Mouse (Mus musculus) frontal cortex, postnatal 36 days (tissue): ENCODE data around the gene Nos1ap.

ENCODE experiments used
- DNase-seq, 2 experiments: peaks; one replicate each; pipeline ENCODE4 v3.0.0; 2022; ENCODE audit warnings: low spot score in 2 of 2

The Nos1ap gene

GRCm38 (mm10) chr1:170546297-170546696, 43.4 kb downstream of the Nos1ap start:
- DNase-seq = no peak

- no peak for DNase-seq
Measured at GRCm38 (mm10) chr1:170545286-170545685, 44.4 kb downstream of the Nos1ap start.

GRCm38 (mm10) chr1:170539507-170539906, 50.2 kb downstream of the Nos1ap start:
- no peak for DNase-seq

- DNase-seq = no peak
Measured at GRCm38 (mm10) chr1:170538481-170539061, 51.1 kb downstream of the Nos1ap start.

- DNase-seq = no peak
Measured at GRCm38 (mm10) chr1:170536344-170536743, 53.3 kb downstream of the Nos1ap start.

- no peak for DNase-seq
Measured at GRCm38 (mm10) chr1:170535221-170535620, 54.4 kb downstream of the Nos1ap start.

GRCm38 (mm10) chr1:170531286-170531685, 58.4 kb downstream of the Nos1ap start:
- DNase-seq = no peak

- DNase-seq = no peak
Measured at GRCm38 (mm10) chr1:170530456-170530855, 59.2 kb downstream of the Nos1ap start.

GRCm38 (mm10) chr1:170522891-170523290, 66.8 kb downstream of the Nos1ap start:
- no peak for DNase-seq

GRCm38 (mm10) chr1:170521520-170522205, 68.0 kb downstream of the Nos1ap start:
- DNase-seq = no peak

GRCm38 (mm10) chr1:170520206-170520605, 69.5 kb downstream of the Nos1ap start:
- DNase-seq = no peak

- peak; percentile 38 to 68 for DNase-seq
Measured at GRCm38 (mm10) chr1:170519631-170520030, 70.0 kb downstream of the Nos1ap start.

- DNase-seq = no peak
Measured at GRCm38 (mm10) chr1:170516182-170516581, 73.5 kb downstream of the Nos1ap start.

- no peak for DNase-seq
Measured at GRCm38 (mm10) chr1:170515455-170515854, 74.2 kb downstream of the Nos1ap start.

GRCm38 (mm10) chr1:170514226-170514625, 75.4 kb downstream of the Nos1ap start:
- no peak for DNase-seq

- no peak for DNase-seq
Measured at GRCm38 (mm10) chr1:170512429-170513097, 77.1 kb downstream of the Nos1ap start.

GRCm38 (mm10) chr1:170510595-170511240, 78.9 kb downstream of the Nos1ap start:
- no peak for DNase-seq

- DNase-seq = peak; percentile 42 to 62
Measured at GRCm38 (mm10) chr1:170506309-170506708, 83.4 kb downstream of the Nos1ap start.

- no peak for DNase-seq
Measured at GRCm38 (mm10) chr1:170505107-170505506, 84.6 kb downstream of the Nos1ap start.

GRCm38 (mm10) chr1:170504378-170504777, 85.3 kb downstream of the Nos1ap start:
- no peak for DNase-seq

GRCm38 (mm10) chr1:170503277-170503739, 86.4 kb downstream of the Nos1ap start:
- no peak for DNase-seq
